Mouse (Mus musculus) kidney, embryonic 16.5 days (tissue): Measurements from ENCODE around the gene Cdk14. TPM values are rescaled to one million over a fixed set of nuclear protein-coding genes. Genes with fewer than 3 reads are reported as not detected.
A peak's percentile ranks its signal among the peaks of the same experiment; 100 is the strongest.

Source experiments
- ATAC-seq: fragments of 200-750 bp; cut with Nextera tagmentation; 2 replicates; pipeline ENCODE4 v1.8.0; 2017; ENCODE audit warnings: moderate TSS enrichment; ENCODE audit not compliant: low FRiP score, low TSS enrichment
- H3K27ac ChIP-seq: fragments of 300-500 bp; sonication (generic); 2 replicates; pipeline ENCODE4 v1.5.1; 2014; ENCODE audit warnings: low read length
- H3K27me3 ChIP-seq: fragments of 300-500 bp; sonication (generic); 2 replicates; pipeline ENCODE4 v1.6.1; 2014; ENCODE audit warnings: low read length, control low read depth, mixed read lengths; ENCODE audit not compliant: insufficient read depth
- H3K36me3 ChIP-seq: fragments of 300-500 bp; sonication (generic); 2 replicates; pipeline ENCODE4 v1.6.1; 2014; ENCODE audit warnings: low read length, control low read depth, mixed read lengths; ENCODE audit not compliant: insufficient read depth
- H3K4me1 ChIP-seq: fragments of 300-500 bp; sonication (generic); 2 replicates; pipeline ENCODE4 v1.6.1; 2014; ENCODE audit warnings: low read length, control low read depth, mixed read lengths; ENCODE audit not compliant: insufficient read depth
- H3K4me2 ChIP-seq: fragments of 300-500 bp; sonication (generic); replicated peaks from 2 replicates; pipeline ENCODE4 v1.6.1; 2014; ENCODE audit warnings: low read depth, low read length
- H3K4me3 ChIP-seq: fragments of 300-500 bp; sonication (generic); 2 replicates; pipeline ENCODE4 v1.5.1; 2014; ENCODE audit warnings: mild to moderate bottlenecking, low read length
- H3K9ac ChIP-seq: fragments of 300-500 bp; sonication (generic); replicated peaks from 2 replicates; pipeline ENCODE4 v1.6.1; 2014; ENCODE audit warnings: low read length
- H3K9me3 ChIP-seq: fragments of 300-500 bp; sonication (generic); 2 replicates; pipeline ENCODE4 v1.6.1; 2016; ENCODE audit warnings: low read length, control low read depth
- WGBS: fragments of 180-500 bp; shearing (Covaris S2); extraction: QIAGEN DNeasy Blood & Tissue Kit; methylation state at CpG from one replicate; pipeline ENCODE4 v1.1.7; 2014; 5-methylcytosine and 5-hydroxymethylcytosine counted together
- polyA plus RNA-seq: library from polyadenylated mRNA; unstranded; fragments of >200 nt; fragmentation: Nextera tagmentation; extraction: Ambion mirVana; gene quantifications from 2 replicates; pipeline ENCODE4 v1.2.1, GENCODE M21; 2015

The Cdk14 gene
- polyA plus RNA-seq, 1 experiment from 2014 or later = 10.2 TPM

- Histone ChIP-seq H3K4me2 (peak overlapping the region; percentile 40), H3K27ac (no peak overlapping the region), H3K36me3 (no peaks in the 10 kb centered on the region), H3K4me1 (peaks cover 7% of the 10 kb centered on the region), H3K27me3 (no peaks in the 10 kb centered on the region), H3K4me3 (no peak overlapping the region), H3K9ac (peak overlapping the region; percentile 31; the same call in 1 of the 2 replicates), H3K9me3 (no peaks in the 10 kb centered on the region)
- peak; percentile 62; the same call in 1 of the 2 replicates for ATAC-seq
- 13% methylated on average over 8 of the region's 8 CpGs for WGBS
Measured at GRCm38 (mm10) chr5:4821368-4821771, 598.7 kb downstream of the Cdk14 start.

DNA sequence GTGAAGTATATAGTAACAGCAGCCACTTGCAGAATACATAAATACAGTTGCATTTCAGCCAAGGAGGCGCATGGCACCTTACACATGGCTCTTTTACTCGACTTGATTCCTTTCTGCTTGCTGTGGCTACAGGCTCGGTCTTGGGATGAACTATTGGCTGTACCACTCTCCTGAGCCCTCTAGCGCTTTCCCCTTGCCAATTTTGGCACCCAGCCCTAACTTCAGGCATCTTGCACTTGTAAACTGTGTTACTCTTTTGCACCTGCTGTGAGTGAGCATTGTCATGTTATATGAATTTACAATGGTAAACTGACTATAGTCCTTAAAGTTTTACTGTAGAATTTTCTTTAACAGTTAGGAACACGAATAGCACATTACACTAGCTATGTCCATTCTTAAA, 603.1 kb downstream of the Cdk14 start:
- H3K9me3 ChIP-seq = no peaks in the 10 kb centered on the region
- no peaks in the 10 kb centered on the region for H3K36me3 ChIP-seq
- peaks cover 7% of the 10 kb centered on the region for H3K4me1 ChIP-seq
- no peak overlapping the region for H3K27ac ChIP-seq
- no peak overlapping the region for H3K4me2 ChIP-seq
- no peaks in the 10 kb centered on the region for H3K27me3 ChIP-seq
- no peak overlapping the region for H3K4me3 ChIP-seq
- ATAC-seq = no peak
- no peak overlapping the region for H3K9ac ChIP-seq
- WGBS = 82% methylated on average over 5 of the region's 5 CpGs

- Histone ChIP-seq H3K4me1 (no peaks in the 10 kb centered on the region), H3K27me3 (no peaks in the 10 kb centered on the region), H3K27ac (no peak overlapping the region), H3K9ac (no peak overlapping the region), H3K4me3 (no peak overlapping the region), H3K36me3 (no peaks in the 10 kb centered on the region), H3K9me3 (no peaks in the 10 kb centered on the region), H3K4me2 (no peak overlapping the region)
- ATAC-seq = no peak
- 87% methylated on average over 7 of the region's 7 CpGs for WGBS
Measured at GRCm38 (mm10) chr5:4814465-4815204, 605.5 kb downstream of the Cdk14 start.

DNA sequence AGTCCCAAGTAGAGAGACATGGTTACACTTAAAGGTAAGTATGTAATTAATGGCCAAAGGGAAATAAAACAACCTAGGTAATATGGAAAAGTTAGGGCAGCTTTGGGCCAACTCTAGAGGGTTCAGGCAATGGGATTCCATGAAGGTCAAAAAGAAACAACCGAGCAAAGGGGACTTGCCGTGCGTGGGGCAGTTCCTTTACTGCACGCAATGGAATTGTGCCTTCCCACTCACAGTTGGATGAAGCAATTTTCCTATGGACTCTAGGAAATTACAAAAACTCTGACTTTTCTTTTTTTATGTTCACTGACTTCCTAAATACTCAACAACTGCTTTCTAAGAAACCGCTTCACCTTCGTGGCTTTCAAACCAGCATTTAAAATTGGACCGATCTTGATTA, 606.8 kb downstream of the Cdk14 start:
- ATAC-seq = no peak
- Histone ChIP-seq H3K9me3 (no peaks in the 10 kb centered on the region), H3K36me3 (no peaks in the 10 kb centered on the region), H3K27ac (no peak overlapping the region), H3K4me1 (no peaks in the 10 kb centered on the region), H3K4me3 (no peak overlapping the region), H3K27me3 (no peaks in the 10 kb centered on the region), H3K4me2 (no peak overlapping the region), H3K9ac (no peak overlapping the region)
- 96% methylated on average over 7 of the region's 7 CpGs for WGBS

GRCm38 (mm10) chr5:4812036-4812729, 607.9 kb downstream of the Cdk14 start:
- no peaks in the 10 kb centered on the region for H3K27me3 ChIP-seq
- H3K36me3 ChIP-seq = no peaks in the 10 kb centered on the region
- H3K9ac ChIP-seq = no peak overlapping the region
- H3K4me2 ChIP-seq = no peak overlapping the region
- no peak overlapping the region for H3K27ac ChIP-seq
- H3K9me3 ChIP-seq = no peaks in the 10 kb centered on the region
- no peak for ATAC-seq
- no peaks in the 10 kb centered on the region for H3K4me1 ChIP-seq
- no peak overlapping the region for H3K4me3 ChIP-seq
- WGBS = 55% methylated on average over 13 of the region's 13 CpGs

DNA sequence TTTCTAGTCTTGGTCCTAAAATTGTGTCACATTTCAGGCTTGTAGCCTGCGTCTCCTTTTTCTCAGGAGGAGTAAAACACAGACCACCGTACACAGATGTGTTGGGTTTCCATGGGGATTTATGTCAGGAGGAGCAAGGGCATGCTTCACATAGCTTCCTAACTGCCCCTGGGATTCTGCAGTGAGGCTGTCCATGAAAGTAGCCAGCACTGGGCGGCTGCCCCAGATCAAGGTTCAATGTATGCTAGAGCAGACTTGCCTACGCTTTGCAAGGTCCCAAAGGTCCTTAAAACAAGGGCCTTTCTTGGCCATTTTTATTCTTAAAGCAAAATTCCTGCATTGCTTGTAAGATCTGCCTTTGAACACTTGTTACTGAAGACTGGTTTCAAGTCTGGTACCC, 614.9 kb downstream of the Cdk14 start:
- Histone ChIP-seq H3K9ac (no peak overlapping the region), H3K9me3 (no peaks in the 10 kb centered on the region), H3K27me3 (no peaks in the 10 kb centered on the region), H3K4me1 (peaks cover 13% of the 10 kb centered on the region), H3K4me3 (no peak overlapping the region), H3K4me2 (no peak overlapping the region), H3K36me3 (no peaks in the 10 kb centered on the region), H3K27ac (no peak overlapping the region)
- ATAC-seq = no peak
- WGBS = 33% methylated on average over 4 of the region's 4 CpGs

DNA sequence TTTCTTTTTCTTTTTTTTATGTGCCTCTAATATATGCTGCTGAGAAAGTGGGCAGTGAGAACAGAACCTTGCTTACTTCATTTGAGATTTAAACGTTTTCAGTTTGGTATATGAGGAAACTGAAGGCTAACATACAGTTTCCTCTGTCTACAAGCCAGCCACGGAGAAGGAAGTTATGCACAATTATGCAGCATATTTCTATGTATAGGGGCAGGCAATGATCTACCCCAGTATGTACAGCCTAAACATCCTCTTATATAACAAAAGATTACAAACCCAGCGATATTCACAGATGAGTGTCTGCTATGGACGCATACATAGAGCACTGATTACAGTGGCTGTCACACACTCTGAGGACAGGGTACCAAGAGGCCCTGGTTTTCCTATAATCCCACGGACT, 616.4 kb downstream of the Cdk14 start:
- H3K27me3 ChIP-seq = no peaks in the 10 kb centered on the region
- no peak overlapping the region for H3K9ac ChIP-seq
- H3K4me1 ChIP-seq = peaks cover 13% of the 10 kb centered on the region
- H3K4me2 ChIP-seq = no peak overlapping the region
- no peak overlapping the region for H3K4me3 ChIP-seq
- WGBS = 69% methylated on average over 5 of the region's 5 CpGs
- H3K27ac ChIP-seq = no peak overlapping the region
- no peaks in the 10 kb centered on the region for H3K9me3 ChIP-seq
- no peak for ATAC-seq
- no peaks in the 10 kb centered on the region for H3K36me3 ChIP-seq

GRCm38 (mm10) chr5:4801971-4802370, 618.1 kb downstream of the Cdk14 start:
- peaks cover 13% of the 10 kb centered on the region for H3K4me1 ChIP-seq
- ATAC-seq = no peak
- H3K27me3 ChIP-seq = no peaks in the 10 kb centered on the region
- H3K27ac ChIP-seq = no peak overlapping the region
- H3K36me3 ChIP-seq = no peaks in the 10 kb centered on the region
- H3K9ac ChIP-seq = no peak overlapping the region
- no peak overlapping the region for H3K4me3 ChIP-seq
- H3K9me3 ChIP-seq = no peaks in the 10 kb centered on the region
- H3K4me2 ChIP-seq = no peak overlapping the region

DNA sequence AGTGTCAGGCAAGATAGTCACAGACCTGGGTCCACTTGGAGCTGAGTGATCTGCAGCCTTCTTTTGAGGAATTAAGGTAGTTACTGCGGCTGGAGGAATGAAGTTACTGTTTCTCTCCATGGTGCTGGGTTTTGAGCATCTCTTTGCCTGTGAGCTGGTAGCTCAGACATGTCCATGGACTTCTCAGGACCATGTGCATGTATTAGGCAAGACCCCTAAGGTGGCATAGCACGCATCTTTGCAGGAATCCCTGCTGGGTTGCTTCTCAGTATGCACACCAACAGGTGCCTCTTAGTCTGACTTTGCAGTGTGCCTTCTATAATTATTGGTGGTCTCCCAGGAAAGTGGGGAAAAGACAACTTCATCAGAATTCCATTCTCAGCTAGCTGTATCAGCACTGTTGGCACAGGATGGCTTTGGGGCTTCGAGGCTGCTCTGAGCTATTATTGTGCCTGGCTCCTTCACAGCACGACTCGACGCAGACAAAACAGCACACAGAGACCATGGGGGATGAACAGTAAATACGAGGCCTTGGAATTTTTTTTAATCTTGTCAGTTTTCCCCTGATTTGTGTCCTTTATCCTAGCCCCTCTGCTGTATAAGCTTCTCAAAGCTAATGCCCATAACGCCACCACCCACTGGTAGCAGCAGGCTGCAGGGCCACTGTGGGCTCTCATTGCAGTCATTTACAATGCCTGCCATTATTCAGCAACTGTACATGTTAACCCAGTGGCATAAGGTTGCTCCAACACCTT, 618.8 kb downstream of the Cdk14 start:
- no peak overlapping the region for H3K4me3 ChIP-seq
- 82% methylated on average over 8 of the region's 8 CpGs for WGBS
- no peaks in the 10 kb centered on the region for H3K27me3 ChIP-seq
- no peak overlapping the region for H3K27ac ChIP-seq
- H3K4me1 ChIP-seq = peaks cover 13% of the 10 kb centered on the region
- no peak overlapping the region for H3K4me2 ChIP-seq
- H3K9me3 ChIP-seq = no peaks in the 10 kb centered on the region
- no peaks in the 10 kb centered on the region for H3K36me3 ChIP-seq
- ATAC-seq = no peak
- H3K9ac ChIP-seq = no peak overlapping the region

GRCm38 (mm10) chr5:4791219-4791618, 628.9 kb downstream of the Cdk14 start:
- Histone ChIP-seq H3K36me3 (no peaks in the 10 kb centered on the region), H3K4me1 (no peaks in the 10 kb centered on the region), H3K27ac (no peak overlapping the region), H3K9me3 (no peaks in the 10 kb centered on the region), H3K27me3 (no peaks in the 10 kb centered on the region), H3K4me3 (no peak overlapping the region), H3K9ac (no peak overlapping the region), H3K4me2 (no peak overlapping the region)
- 65% methylated on average over 3 of the region's 3 CpGs for WGBS
- no peak for ATAC-seq
